21 mouse cellular contexts compared by ENCODE assay signal in the genomic region with DNA sequence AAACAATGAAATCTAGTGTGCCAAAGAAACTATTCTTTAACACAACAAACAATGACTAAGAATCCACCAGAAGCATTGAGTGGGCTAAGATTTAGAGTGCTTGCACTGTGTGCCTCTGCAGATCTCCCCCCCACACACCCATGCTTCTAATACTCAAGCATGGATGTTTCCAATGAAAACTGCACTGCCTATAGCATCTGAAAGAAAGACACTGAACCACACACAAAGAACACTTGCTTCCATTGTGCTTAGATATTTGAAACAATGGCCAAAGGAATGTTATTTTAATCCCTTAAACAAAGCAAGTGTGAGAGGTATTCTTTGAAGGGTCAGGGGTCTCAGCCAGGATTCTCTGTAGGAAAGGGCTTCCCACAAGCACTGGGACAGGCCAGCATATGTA.
DNase-seq lines count a peak whose midpoint lies in the region; ATAC-seq and TF ChIP-seq lines count a peak whose summit lies in the region.
"Had no signal": no experiment of that assay in that cellular context is flagged by ENCODE, and none has a peak within 500 bp of the region (broad histone marks: within the 10 kb centered on the region; RNA-seq: fewer than 3 reads in every experiment).

No protein-coding gene starts in this region.

- no peaks in the 10 kb centered on the region for H3K36me3 ChIP-seq in midbrain, embryonic 11.5 days (ENCODE audit: control insufficient read depth, insufficient read depth, low read length)
- no peaks in the 10 kb centered on the region for H3K36me3 ChIP-seq in midbrain, postnatal 0 days (ENCODE audit: insufficient read depth, low read length)
- H3K36me3 ChIP-seq in embryonic facial prominence, embryonic 10.5 days (replicated peaks) = peaks cover 32% of the 10 kb centered on the region
- peaks cover 11% of the 10 kb centered on the region for H3K36me3 ChIP-seq in hindbrain, embryonic 14.5 days (replicated peaks; ENCODE audit: control insufficient read depth, insufficient read depth)
- H3K36me3 ChIP-seq: embryonic facial prominence, embryonic 13.5 days had no signal

- no peaks in the 10 kb centered on the region for H3K9me3 ChIP-seq in midbrain, embryonic 11.5 days (ENCODE audit: control insufficient read depth, low read length)
- no peaks in the 10 kb centered on the region for H3K9me3 ChIP-seq in midbrain, postnatal 0 days (ENCODE audit: low read length)
- H3K9me3 ChIP-seq in embryonic facial prominence, embryonic 10.5 days = no peaks in the 10 kb centered on the region
- no peaks in the 10 kb centered on the region for H3K9me3 ChIP-seq in hindbrain, embryonic 14.5 days (ENCODE audit: control insufficient read depth, low read length)
- H3K9me3 ChIP-seq: embryonic facial prominence, embryonic 13.5 days; forebrain, embryonic 12.5 days; heart, embryonic 12.5 days; hindbrain, embryonic 13.5 days had no signal

- TF ChIP-seq CTCF in midbrain, postnatal 0 days (IDR thresholded peaks at IDR 0.05) = no peak

- H3K4me2 ChIP-seq in midbrain, embryonic 11.5 days = no peak overlapping the region
- no peak overlapping the region for H3K4me2 ChIP-seq in midbrain, postnatal 0 days (ENCODE audit: low read depth, low read length, poor library complexity, severe bottlenecking)
- H3K4me2 ChIP-seq in hindbrain, embryonic 14.5 days (replicated peaks) = no peak overlapping the region
- H3K4me2 ChIP-seq: embryonic facial prominence, embryonic 13.5 days; forebrain, embryonic 12.5 days; heart, embryonic 12.5 days; hindbrain, embryonic 13.5 days had no signal

- H3K9ac ChIP-seq in midbrain, embryonic 11.5 days (ENCODE audit: low read length) = no peak overlapping the region
- H3K9ac ChIP-seq in midbrain, postnatal 0 days (replicated peaks; ENCODE audit: low read length, poor library complexity, severe bottlenecking) = no peak overlapping the region
- no peak overlapping the region for H3K9ac ChIP-seq in hindbrain, embryonic 14.5 days
- H3K9ac ChIP-seq: embryonic facial prominence, embryonic 13.5 days; forebrain, embryonic 12.5 days; heart, embryonic 12.5 days; hindbrain, embryonic 13.5 days had no signal

- no peaks in the 10 kb centered on the region for H3K27me3 ChIP-seq in midbrain, embryonic 11.5 days (ENCODE audit: control insufficient read depth, insufficient read depth, low read length)
- no peaks in the 10 kb centered on the region for H3K27me3 ChIP-seq in midbrain, postnatal 0 days (ENCODE audit: insufficient read depth, low read length)
- H3K27me3 ChIP-seq in embryonic facial prominence, embryonic 10.5 days (replicated peaks; ENCODE audit: low read depth, poor library complexity, severe bottlenecking) = no peaks in the 10 kb centered on the region
- no peaks in the 10 kb centered on the region for H3K27me3 ChIP-seq in hindbrain, embryonic 14.5 days (ENCODE audit: control insufficient read depth, insufficient read depth, low read length)
- H3K27me3 ChIP-seq: embryonic facial prominence, embryonic 13.5 days; forebrain, embryonic 12.5 days; heart, embryonic 12.5 days; hindbrain, embryonic 13.5 days; Patski had no signal

- peak; percentile 78 for ATAC-seq in midbrain, embryonic 11.5 days (ENCODE audit: low FRiP score)
- ATAC-seq in midbrain, postnatal 0 days (ENCODE audit: low FRiP score) = no peak
- ATAC-seq in hindbrain, embryonic 14.5 days (ENCODE audit: low FRiP score) = no peak
- ATAC-seq: forebrain, embryonic 16.5 days; intestine, embryonic 16.5 days; Patski had no signal

- peaks cover 3% of the 10 kb centered on the region; the same call in 1 of the 2 replicates for H3K4me1 ChIP-seq in midbrain, embryonic 11.5 days (ENCODE audit: control insufficient read depth, insufficient read depth, low read length)
- H3K4me1 ChIP-seq in midbrain, postnatal 0 days (ENCODE audit: insufficient read depth, low read length) = no peaks in the 10 kb centered on the region
- 0 out of 2 replicates have a peak, but pooled peaks cover 2% of the 10 kb centered on the region for H3K4me1 ChIP-seq in embryonic facial prominence, embryonic 10.5 days
- H3K4me1 ChIP-seq in hindbrain, embryonic 14.5 days (replicated peaks; ENCODE audit: control insufficient read depth, insufficient read depth, low read length) = no peaks in the 10 kb centered on the region
- H3K4me1 ChIP-seq: embryonic facial prominence, embryonic 13.5 days; heart, embryonic 12.5 days had no signal

- no peak overlapping the region for H3K27ac ChIP-seq in midbrain, embryonic 11.5 days (ENCODE audit: low read depth, low read length)
- H3K27ac ChIP-seq in midbrain, postnatal 0 days (ENCODE audit: low read depth, low read length) = no peak overlapping the region
- H3K27ac ChIP-seq in embryonic facial prominence, embryonic 10.5 days (replicated peaks) = no peak overlapping the region
- no peak overlapping the region for H3K27ac ChIP-seq in hindbrain, embryonic 14.5 days
- H3K27ac ChIP-seq: embryonic facial prominence, embryonic 13.5 days; forebrain, embryonic 12.5 days; hindbrain, embryonic 13.5 days had no signal

- H3K4me3 ChIP-seq in midbrain, embryonic 11.5 days (ENCODE audit: low read depth, low read length) = no peak overlapping the region
- no peak overlapping the region for H3K4me3 ChIP-seq in midbrain, postnatal 0 days (ENCODE audit: low read depth, low read length)
- H3K4me3 ChIP-seq in embryonic facial prominence, embryonic 10.5 days = no peak overlapping the region
- no peak overlapping the region for H3K4me3 ChIP-seq in hindbrain, embryonic 14.5 days (replicated peaks; ENCODE audit: low read length)
- H3K4me3 ChIP-seq: embryonic facial prominence, embryonic 13.5 days; forebrain, embryonic 12.5 days; heart, embryonic 12.5 days; hindbrain, embryonic 13.5 days had no signal

- peak; percentile 88 for DNase-seq in midbrain, embryonic 11.5 days (ENCODE audit: low spot score, missing footprints)
- no peak for DNase-seq in midbrain, postnatal 0 days (ENCODE audit: low spot score)
- peak; percentile 87 for DNase-seq in R1 (ENCODE audit: low read depth, low spot score)
- DNase-seq in embryo, embryonic 11 days = peak; percentile 12
- DNase-seq in embryonic facial prominence, embryonic 10.5 days (ENCODE audit: low spot score) = no peak
- DNase-seq in ovary, postnatal 10 days (ENCODE audit: low spot score) = no peak
- no peak for DNase-seq in hindbrain, embryonic 14.5 days (ENCODE audit: low spot score)
- DNase-seq: adrenal gland, adult 8-10 months; adrenal gland, postnatal 36 days; cerebellum, adult 11-12 months; cerebellum, adult 9-10 months; cerebellum, postnatal 25 days; gastrocnemius, postnatal 10 days; kidney, adult 2 months had no signal

Comparison
In these comparisons a context has a peak if more than half of its experiments do, and no peak if none do; other contexts are left out.
1. DNase-seq: peak in midbrain, embryonic 11.5 days (single experiment), R1 (single experiment) and embryo, embryonic 11 days (single experiment); none in midbrain, postnatal 0 days (single experiment), embryonic facial prominence, embryonic 10.5 days (single experiment), ovary, postnatal 10 days (single experiment) and hindbrain, embryonic 14.5 days (single experiment).